Mouse (Mus musculus) myocyte (in vitro differentiated cells): ENCODE measurements around the gene Htr6.

Source experiments
- MAX ChIP-seq: IDR thresholded peaks from one replicate; pipeline ENCODE4 v1.6.1; 2011; ENCODE audit warnings: low read depth, mild to moderate bottlenecking, control low read depth
- MYOG ChIP-seq, 3 experiments: IDR thresholded peaks; one replicate each; pipeline ENCODE4 v1.6.1; 2011; ENCODE audit warnings: control low read depth in 2 of 3, low read depth in 2 of 3, mild to moderate bottlenecking in 2 of 3; ENCODE audit not compliant: insufficient read length in 2 of 3, control insufficient read depth in 1 of 3, insufficient read depth in 1 of 3
- POLR2A ChIP-seq: IDR thresholded peaks from one replicate; pipeline ENCODE4 v1.6.1; 2011; ENCODE audit warnings: low read depth, mild to moderate bottlenecking, control low read depth, moderate library complexity; ENCODE audit not compliant: insufficient read length
- USF1 ChIP-seq: IDR thresholded peaks from one replicate; pipeline ENCODE4 v1.6.1; 2011; ENCODE audit warnings: low read depth, mild to moderate bottlenecking, control low read depth, moderate library complexity

GRCm38 (mm10) chr4:139030675-139031074 lies 44.7 kb downstream of the Htr6 start:
- TF ChIP-seq MAX (no peak), POLR2A (no peak), MYOG (IDR thresholded peaks at IDR 0.05; ENCODE audit: control insufficient read depth in 1 of 3, insufficient read depth in 1 of 3, insufficient read length in 2 of 3, low read depth in 2 of 3) (no peak), USF1 (no peak)
